Comparison of ENCODE assay signal across 28 mouse cellular contexts in the genomic region with DNA sequence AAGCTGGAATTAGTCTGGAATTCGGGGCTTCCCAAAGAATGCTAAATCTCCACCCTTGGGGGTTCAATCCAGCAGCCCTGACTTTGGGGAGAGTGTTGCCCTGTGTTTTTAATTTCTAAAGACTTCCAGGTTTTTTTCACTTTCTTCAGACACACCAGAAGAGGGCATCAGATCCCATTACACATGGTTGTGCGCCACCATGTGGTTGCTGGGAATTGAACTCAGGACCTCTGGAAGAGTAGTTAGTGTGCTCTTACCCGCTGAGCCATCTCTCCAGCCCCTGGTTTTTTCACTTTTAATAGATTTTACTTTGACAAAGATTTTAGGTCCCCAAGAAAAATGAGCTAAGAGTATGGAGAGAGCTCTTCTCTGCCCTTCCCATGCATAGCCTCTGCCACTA. TPM values are rescaled to one million over a fixed set of nuclear protein-coding genes. Genes with fewer than 3 reads are reported as not detected.
A peak's percentile ranks its signal among the peaks of the same experiment; 100 is the strongest.
DNase-seq lines count a peak whose midpoint lies in the region; ATAC-seq and TF ChIP-seq lines count a peak whose summit lies in the region.
"Had no signal": no experiment of that assay in that cellular context is flagged by ENCODE, and none has a peak within 500 bp of the region (broad histone marks: within the 10 kb centered on the region; RNA-seq: fewer than 3 reads in every experiment).

No protein-coding gene starts in this region.

- DNase-seq in gastrocnemius, adult 2 months: no peak
- no peak for DNase-seq in gastrocnemius, postnatal 10 days
- DNase-seq in kidney, adult 2 months: no peak
- DNase-seq in liver, postnatal 0 days: no peak
- DNase-seq in MEL (ENCODE audit: low read depth, low spot score): no peak
- DNase-seq in frontal cortex, postnatal 14 days (ENCODE audit: low spot score in 2 of 2): no peak
- DNase-seq: adrenal gland, adult 8-10 months; cerebellum, adult 2 months; cerebellum, postnatal 25 days; heart, postnatal 4 days; kidney, adult 8-10 months; kidney, postnatal 25 days; lung, postnatal 10 days; midbrain, embryonic 14.5 days; retina, postnatal 1 day; right cerebral cortex, postnatal 14 days; thymus, postnatal 14 days had no signal

- H3K4me2 ChIP-seq in kidney, embryonic 14.5 days (replicated peaks; ENCODE audit: low read depth, low read length): no peak overlapping the region
- no peak overlapping the region for H3K4me2 ChIP-seq in liver, postnatal 0 days (ENCODE audit: low read depth, low read length)
- H3K4me2 ChIP-seq in liver, embryonic 12.5 days: no peak overlapping the region
- H3K4me2 ChIP-seq: forebrain, embryonic 13.5 days; heart, embryonic 15.5 days; hindbrain, embryonic 13.5 days; limb, embryonic 15.5 days; neural tube, embryonic 15.5 days had no signal

- TF ChIP-seq CTCF in gastrocnemius, adult 2 months (IDR thresholded peaks at IDR 0.05): peak; percentile 31; the same call in 1 of the 2 replicates
- TF ChIP-seq CTCF in kidney, adult 2 months (conservative IDR thresholded peaks at IDR 0.05; ENCODE audit: insufficient read depth, insufficient read length, low read depth, low read length): 0 out of 2 replicates have a peak, but pooled peaks have one; percentile 1
- TF ChIP-seq CTCF in liver, postnatal 0 days (IDR thresholded peaks at IDR 0.05; ENCODE audit: low read depth): peak; percentile 20; the same call in 1 of the 2 replicates
- TF ChIP-seq CTCF in MEL (IDR thresholded peaks at IDR 0.05 in 2 of 3, conservative IDR thresholded peaks at IDR 0.05 in 1 of 3; ENCODE audit: control insufficient read depth in 1 of 3, insufficient read depth in 1 of 3, low read depth in 2 of 3, low read length in 3 of 3, poor library complexity in 1 of 3, severe bottlenecking in 1 of 3): peak in 2 of 3 experiments; percentile 31 to 68; a peak in 3 of 6 replicates

- H3K9ac ChIP-seq in kidney, embryonic 14.5 days (ENCODE audit: low read depth, low read length): no peak overlapping the region
- H3K9ac ChIP-seq in liver, postnatal 0 days (replicated peaks): no peak overlapping the region
- H3K9ac ChIP-seq in liver, embryonic 12.5 days: no peak overlapping the region
- H3K9ac ChIP-seq in MEL (ENCODE audit: control insufficient read depth, low read depth, low read length, poor library complexity, severe bottlenecking): no peak overlapping the region
- H3K9ac ChIP-seq: forebrain, embryonic 13.5 days; heart, embryonic 15.5 days; hindbrain, embryonic 13.5 days; limb, embryonic 15.5 days; neural tube, embryonic 15.5 days had no signal

- 87% methylated on average over 3 of the region's 3 CpGs for WGBS in kidney, adult 2 months
- WGBS in kidney, embryonic 14.5 days: 79% methylated on average over 3 of the region's 3 CpGs
- 62% methylated on average over 3 of the region's 3 CpGs for WGBS in liver, postnatal 0 days (ENCODE audit: insufficient replicate concordance)
- 57% methylated on average over 3 of the region's 3 CpGs for WGBS in liver, embryonic 12.5 days (ENCODE audit: insufficient replicate concordance)

- H3K27ac ChIP-seq in gastrocnemius, adult 2 months: no peak overlapping the region
- H3K27ac ChIP-seq in kidney, adult 2 months (ENCODE audit: insufficient read depth, low read depth, low read length): no peak overlapping the region
- H3K27ac ChIP-seq in kidney, embryonic 14.5 days (ENCODE audit: low read depth, low read length): no peak overlapping the region
- H3K27ac ChIP-seq in liver, postnatal 0 days (ENCODE audit: low read depth): no peak overlapping the region
- no peak overlapping the region for H3K27ac ChIP-seq in liver, embryonic 12.5 days
- H3K27ac ChIP-seq in MEL (ENCODE audit: control insufficient read depth, low read depth, low read length): no peak overlapping the region
- H3K27ac ChIP-seq: forebrain, embryonic 13.5 days; heart, embryonic 10.5 days; heart, embryonic 15.5 days; hindbrain, embryonic 13.5 days; limb, embryonic 10.5 days; limb, embryonic 15.5 days; macrophage; neural tube, embryonic 15.5 days had no signal

- TF ChIP-seq EP300 in liver, postnatal 0 days (IDR thresholded peaks at IDR 0.05; ENCODE audit: low read depth): no peak
- TF ChIP-seq EP300 in MEL (IDR thresholded peaks at IDR 0.05; ENCODE audit: low read depth in 1 of 2, low read length in 2 of 2): no peak

- no peak for ATAC-seq in kidney, embryonic 14.5 days (ENCODE audit: low FRiP score, low TSS enrichment)
- no peak for ATAC-seq in liver, postnatal 0 days
- ATAC-seq in liver, embryonic 12.5 days: no peak
- ATAC-seq: forebrain, embryonic 13.5 days; inflammation-experienced regulatory T-cells, adult 6 months had no signal

- H3K79me2 ChIP-seq in MEL (ENCODE audit: control insufficient read depth, insufficient read depth, low read length, poor library complexity): no peaks in the 10 kb centered on the region

- H3K27me3 ChIP-seq in kidney, adult 2 months (replicated peaks; ENCODE audit: control insufficient read depth, insufficient read depth, low read length): no peaks in the 10 kb centered on the region
- no peaks in the 10 kb centered on the region for H3K27me3 ChIP-seq in kidney, embryonic 14.5 days (ENCODE audit: control insufficient read depth, insufficient read depth, low read length)
- no peaks in the 10 kb centered on the region for H3K27me3 ChIP-seq in liver, postnatal 0 days (ENCODE audit: insufficient read depth, low read length)
- peaks cover 25% of the 10 kb centered on the region for H3K27me3 ChIP-seq in liver, embryonic 12.5 days (replicated peaks)
- H3K27me3 ChIP-seq in MEL (ENCODE audit: control insufficient read depth in 1 of 2, insufficient read depth in 2 of 2, low read length in 2 of 2): peaks cover 2 to 4% of the 10 kb centered on the region in 2 experiments; a peak in 3 of 4 replicates
- H3K27me3 ChIP-seq: forebrain, embryonic 13.5 days; heart, embryonic 15.5 days; limb, embryonic 15.5 days; neural tube, embryonic 15.5 days had no signal

- no peaks in the 10 kb centered on the region for H3K4me1 ChIP-seq in kidney, adult 2 months (ENCODE audit: control insufficient read depth, insufficient read depth, low read length)
- peaks cover 26% of the 10 kb centered on the region for H3K4me1 ChIP-seq in kidney, embryonic 14.5 days (ENCODE audit: control insufficient read depth, insufficient read depth, low read length)
- H3K4me1 ChIP-seq in liver, postnatal 0 days (ENCODE audit: insufficient read depth): no peaks in the 10 kb centered on the region
- H3K4me1 ChIP-seq in liver, embryonic 12.5 days: no peaks in the 10 kb centered on the region
- H3K4me1 ChIP-seq in MEL (ENCODE audit: control insufficient read depth in 1 of 2, insufficient read depth in 2 of 2, low read length in 2 of 2): no peaks in the 10 kb centered on the region
- H3K4me1 ChIP-seq: forebrain, embryonic 13.5 days had no signal

- TF ChIP-seq RAD21 in MEL (IDR thresholded peaks at IDR 0.05; ENCODE audit: low read depth, low read length): peak; percentile 27

- H3K36me3 ChIP-seq in kidney, adult 2 months (ENCODE audit: control insufficient read depth, insufficient read depth, low read length): no peaks in the 10 kb centered on the region
- H3K36me3 ChIP-seq in kidney, embryonic 14.5 days (ENCODE audit: control insufficient read depth, insufficient read depth, low read length): no peaks in the 10 kb centered on the region
- no peaks in the 10 kb centered on the region for H3K36me3 ChIP-seq in liver, postnatal 0 days (replicated peaks; ENCODE audit: insufficient read depth, low read length)
- H3K36me3 ChIP-seq in liver, embryonic 12.5 days: no peaks in the 10 kb centered on the region
- H3K36me3 ChIP-seq in MEL (ENCODE audit: control insufficient read depth in 1 of 2, insufficient read depth in 2 of 2, low read length in 2 of 2): no peaks in the 10 kb centered on the region
- H3K36me3 ChIP-seq: heart, embryonic 10.5 days; heart, embryonic 15.5 days; hindbrain, embryonic 13.5 days; limb, embryonic 10.5 days; limb, embryonic 15.5 days; neural tube, embryonic 15.5 days had no signal

- no peaks in the 10 kb centered on the region for H3K9me3 ChIP-seq in kidney, embryonic 14.5 days (ENCODE audit: control insufficient read depth, low read length)
- H3K9me3 ChIP-seq in liver, postnatal 0 days (ENCODE audit: low read length): no peaks in the 10 kb centered on the region
- no peaks in the 10 kb centered on the region for H3K9me3 ChIP-seq in liver, embryonic 12.5 days (replicated peaks)
- no peaks in the 10 kb centered on the region for H3K9me3 ChIP-seq in MEL (replicated peaks; ENCODE audit: insufficient read depth, low read length)
- H3K9me3 ChIP-seq: forebrain, embryonic 13.5 days; heart, embryonic 10.5 days; heart, embryonic 15.5 days; hindbrain, embryonic 13.5 days; limb, embryonic 10.5 days; limb, embryonic 15.5 days; neural tube, embryonic 15.5 days had no signal

- TF ChIP-seq POLR2A in kidney, adult 2 months (IDR thresholded peaks at IDR 0.05; ENCODE audit: low read depth, low read length): no peak
- TF ChIP-seq POLR2A in MEL (IDR thresholded peaks at IDR 0.05; ENCODE audit: control insufficient read depth in 1 of 2, insufficient read depth in 1 of 2, low read depth in 1 of 2, low read length in 2 of 2, poor library complexity in 1 of 2): no peak

- intact Hi-C loops in gastrocnemius, adult 2 months (cut with DNase I): loop anchor here (10.0 kb wide), 1 partner anchor 57 kb away; no protein-coding TSS in a partner anchor

- H3K4me3 ChIP-seq in gastrocnemius, adult 2 months: no peak overlapping the region
- H3K4me3 ChIP-seq in kidney, adult 2 months (ENCODE audit: insufficient read depth, low read depth, low read length): no peak overlapping the region
- H3K4me3 ChIP-seq in kidney, embryonic 14.5 days (ENCODE audit: low read length): no peak overlapping the region
- no peak overlapping the region for H3K4me3 ChIP-seq in liver, postnatal 0 days (ENCODE audit: low read depth, low read length)
- no peak overlapping the region for H3K4me3 ChIP-seq in liver, embryonic 12.5 days
- no peak overlapping the region for H3K4me3 ChIP-seq in MEL (ENCODE audit: control insufficient read depth in 1 of 2, insufficient read depth in 1 of 2, low read depth in 2 of 2, low read length in 2 of 2)
- H3K4me3 ChIP-seq: forebrain, embryonic 13.5 days; heart, embryonic 10.5 days; heart, embryonic 15.5 days; hindbrain, embryonic 13.5 days; limb, embryonic 10.5 days; limb, embryonic 15.5 days; neural tube, embryonic 15.5 days had no signal

TF ChIP-seq in MEL, 35 proteins besides CTCF, POLR2A, EP300 and RAD21:
- TF ChIP-seq SMC3 (IDR thresholded peaks at IDR 0.05; ENCODE audit: low read depth, low read length) (peak; percentile 61), USF1 (IDR thresholded peaks at IDR 0.05; ENCODE audit: low read depth, low read length) (no peak)
TF ChIP-seq in MEL: peak in this region for 1.

RNA-seq across cellular contexts. Expression of a gene that starts 43.6 kb away (rescaled TPM):
- total RNA-seq in gastrocnemius, adult 2 months (2021): 10 to 100 TPM; 38.2 to 52.0 TPM
- 10 to 100 TPM; 44.3 to 56.9 TPM for total RNA-seq in gastrocnemius, postnatal 10 days (2021)
- 32.9 and 42.9 TPM in 2 replicates for polyA plus RNA-seq in kidney, adult 2 months (2012; rRNA removed)
- polyA plus RNA-seq in kidney, embryonic 14.5 days (2014; fragmentation: Nextera tagmentation; extraction: Ambion mirVana): 36.0 and 42.4 TPM in 2 replicates
- polyA plus RNA-seq in liver, postnatal 0 days (2015; fragmentation: Nextera tagmentation; extraction: Ambion mirVana): 6.9 and 9.1 TPM in 2 replicates
- 8.6 and 13.1 TPM in 2 replicates for polyA plus RNA-seq in liver, embryonic 12.5 days (2016; fragmentation: Nextera tagmentation; extraction: Ambion mirVana)
- 2.5 and 4.0 TPM in 2 replicates for total RNA-seq in MEL (2012; rRNA removed)
- polyA plus RNA-seq in MEL (2012; ENCODE audit: insufficient read depth in 1 of 2, insufficient read length in 2 of 2, low read depth in 1 of 2, low replicate concordance in 2 of 2, missing spikeins in 1 of 2): 1 to 10 TPM in 1 of 2 experiments, not detected in 1; 9.9 TPM
